Mouse (Mus musculus) olfactory bulb, adult 2 months (tissue): ENCODE measurements around the gene Prkar2b. TPM values are rescaled to one million over a fixed set of nuclear protein-coding genes. Genes with fewer than 3 reads are reported as not detected.
A peak's percentile ranks its signal among the peaks of the same experiment; 100 is the strongest.

Experiments used
- H3K27ac ChIP-seq: fragments of 200-500 bp; 2 replicates; pipeline ENCODE4 v1.5.1; 2012; ENCODE audit warnings: low read depth, low read length; ENCODE audit not compliant: insufficient read depth
- H3K4me1 ChIP-seq: fragments of 200-500 bp; 2 replicates; pipeline ENCODE4 v1.6.1; 2012; ENCODE audit warnings: low read length; ENCODE audit not compliant: control insufficient read depth, insufficient read depth
- H3K4me3 ChIP-seq: fragments of 200-500 bp; 2 replicates; pipeline ENCODE4 v1.5.1; 2012; ENCODE audit warnings: mild to moderate bottlenecking, low read depth, low read length, moderate library complexity; ENCODE audit not compliant: insufficient read depth
- CTCF ChIP-seq: fragments of 200-500 bp; IDR thresholded peaks from 2 replicates; pipeline ENCODE4 v1.5.1; 2012; ENCODE audit warnings: low read depth, mild to moderate bottlenecking, low read length, moderate library complexity; ENCODE audit not compliant: insufficient read depth
- POLR2A ChIP-seq: fragments of 200-500 bp; IDR thresholded peaks from 2 replicates; pipeline ENCODE4 v1.6.1; 2012; ENCODE audit warnings: mild to moderate bottlenecking, low read depth, low read length, moderate library complexity; ENCODE audit not compliant: insufficient read depth
- WGBS: fragments of 180-500 bp; shearing (Covaris S2); methylation state at CpG from one replicate; pipeline ENCODE4 v1.1.7; 2018; 5-methylcytosine and 5-hydroxymethylcytosine counted together
- polyA plus RNA-seq: library from polyadenylated mRNA; stranded (reverse); fragments of >200 nt; gene quantifications from 2 replicates; pipeline ENCODE4 v1.2.4, GENCODE M21; 2012; ENCODE audit warnings: low replicate concordance; ENCODE audit not compliant: missing spikeins, insufficient read depth, insufficient read length

The Prkar2b gene
- polyA plus RNA-seq, 1 experiment, result not detected

- no peak overlapping the region for H3K4me3 ChIP-seq
- H3K4me1 ChIP-seq, result no peaks in the 10 kb centered on the region
- WGBS, result 53% methylated on average over 6 of the region's 6 CpGs
- TF ChIP-seq CTCF (no peak), POLR2A (no peak)
- no peak overlapping the region for H3K27ac ChIP-seq
Observed at GRCm38 (mm10) chr12:31936657-31937300, 124.3 kb downstream of the Prkar2b start.

DNA sequence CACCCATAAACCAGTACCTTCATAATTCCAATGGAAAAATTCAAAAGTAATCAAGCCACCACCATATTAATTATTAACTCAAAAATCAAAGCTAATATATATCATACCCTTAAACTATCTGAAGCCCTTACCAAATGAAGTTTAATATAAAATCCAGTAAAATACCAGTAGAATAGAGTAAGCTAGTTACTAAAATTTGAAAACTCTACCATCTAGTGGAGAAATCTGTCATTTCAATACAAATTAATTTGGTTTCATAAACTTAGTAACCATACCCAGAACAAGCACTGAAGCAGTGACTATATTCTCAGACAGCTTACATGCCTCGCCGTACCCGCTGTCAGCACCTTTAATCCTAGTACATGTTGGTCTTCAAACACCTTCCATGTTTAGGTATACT lies 129.3 kb downstream of the Prkar2b start:
- Histone ChIP-seq H3K4me3 (no peak overlapping the region), H3K4me1 (no peaks in the 10 kb centered on the region), H3K27ac (no peak overlapping the region)
- TF ChIP-seq CTCF (no peak), POLR2A (no peak)
- 97% methylated on average over 3 of the region's 3 CpGs for WGBS

DNA sequence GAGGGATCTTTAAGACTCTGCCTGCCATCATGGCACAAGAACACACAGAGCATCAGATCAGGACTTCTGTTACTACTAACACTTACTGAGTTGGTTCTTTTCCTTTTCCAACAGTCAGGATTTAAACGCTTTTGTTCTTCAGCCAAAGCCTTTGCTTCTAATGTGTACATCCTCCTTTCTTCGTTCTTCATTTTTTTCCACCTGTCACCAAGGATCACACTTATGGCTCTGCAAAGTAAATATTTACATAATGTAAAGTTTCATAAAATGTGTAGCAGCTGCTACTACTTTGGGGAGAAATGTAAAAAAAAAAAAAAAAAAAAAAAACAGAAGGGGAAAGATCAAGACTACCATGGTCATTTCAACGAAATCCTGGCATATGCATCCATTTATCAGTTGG lies 132.6 kb downstream of the Prkar2b start:
- no peak for TF ChIP-seq POLR2A
- no peak for TF ChIP-seq CTCF
- Histone ChIP-seq H3K27ac (no peak overlapping the region), H3K4me3 (no peak overlapping the region), H3K4me1 (no peaks in the 10 kb centered on the region)
- WGBS, result 61% methylated on average over 3 of the region's 3 CpGs

DNA sequence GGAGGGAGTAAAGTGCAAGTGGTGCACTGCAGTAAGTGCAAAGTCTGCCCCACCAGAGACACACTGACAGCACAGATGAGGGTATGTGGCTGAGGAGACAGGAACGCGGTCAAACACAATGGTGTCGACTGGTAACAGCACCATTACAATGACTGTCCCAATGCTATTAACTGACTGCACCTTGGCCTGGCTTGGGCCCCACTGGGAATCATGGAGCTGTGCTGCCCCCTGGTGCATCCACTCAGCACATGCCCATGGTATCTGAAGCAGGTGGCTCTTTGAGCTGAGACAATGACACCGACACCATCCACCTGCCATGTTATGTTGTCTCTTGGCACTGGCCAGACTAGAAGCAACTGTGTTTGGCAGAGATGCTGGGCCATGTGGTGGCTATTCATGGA lies 134.4 kb downstream of the Prkar2b start:
- Histone ChIP-seq H3K4me3 (no peak overlapping the region), H3K27ac (no peak overlapping the region)
- 27% methylated on average over 4 of the region's 4 CpGs for WGBS

GRCm38 (mm10) chr12:31925343-31925742 lies 135.8 kb downstream of the Prkar2b start:
- Histone ChIP-seq H3K27ac (no peak overlapping the region), H3K4me3 (no peak overlapping the region), H3K4me1 (no peaks in the 10 kb centered on the region)
- WGBS, result 80% methylated on average over 6 of the region's 6 CpGs
- TF ChIP-seq POLR2A (no peak), CTCF (no peak)

More for the DNA sequence above, 134.4 kb downstream of the Prkar2b start:
- TF ChIP-seq POLR2A, result no peak
- TF ChIP-seq CTCF, result peak; percentile 52; the same call in 1 of the 2 replicates
- no peaks in the 10 kb centered on the region for H3K4me1 ChIP-seq

DNA sequence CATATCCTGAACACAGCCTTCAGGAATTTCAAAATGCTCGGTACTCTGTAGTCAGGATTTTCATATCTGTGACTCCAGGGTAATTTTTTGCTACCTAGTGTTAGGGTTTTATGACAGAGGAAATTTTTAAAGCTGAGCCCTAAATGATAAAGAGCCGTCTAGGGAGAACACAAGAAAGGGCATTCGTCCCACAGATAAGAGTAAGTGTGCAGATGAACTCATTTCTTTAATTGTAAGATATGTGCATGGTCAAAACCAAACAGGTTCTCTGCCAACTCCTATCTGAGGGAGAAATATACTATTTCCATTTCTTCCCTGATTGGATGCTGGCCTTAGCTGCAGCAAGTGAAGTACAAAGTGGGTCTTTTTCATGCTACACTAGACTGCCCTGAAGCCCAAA lies 137.0 kb downstream of the Prkar2b start:
- no peak overlapping the region for H3K4me3 ChIP-seq
- TF ChIP-seq POLR2A, result no peak
- no peak for TF ChIP-seq CTCF
- no peak overlapping the region for H3K27ac ChIP-seq
- H3K4me1 ChIP-seq, result no peaks in the 10 kb centered on the region
- 94% methylated on average over 3 of the region's 3 CpGs for WGBS

GRCm38 (mm10) chr12:31920464-31921405 lies 140.4 kb downstream of the Prkar2b start:
- Histone ChIP-seq H3K4me1 (no peaks in the 10 kb centered on the region), H3K27ac (no peak overlapping the region), H3K4me3 (no peak overlapping the region)
- no peak for TF ChIP-seq POLR2A
- 88% methylated on average over 18 of the region's 18 CpGs for whole genome bisulfite sequencing

GRCm38 (mm10) chr12:31917245-31917644 lies 143.9 kb downstream of the Prkar2b start:
- no peak for TF ChIP-seq CTCF
- no peak for TF ChIP-seq POLR2A
- peaks cover 7% of the 10 kb centered on the region for H3K4me1 ChIP-seq
- 68% methylated on average over 5 of the region's 5 CpGs for WGBS
- H3K27ac ChIP-seq, result no peak overlapping the region
- H3K4me3 ChIP-seq, result no peak overlapping the region

DNA sequence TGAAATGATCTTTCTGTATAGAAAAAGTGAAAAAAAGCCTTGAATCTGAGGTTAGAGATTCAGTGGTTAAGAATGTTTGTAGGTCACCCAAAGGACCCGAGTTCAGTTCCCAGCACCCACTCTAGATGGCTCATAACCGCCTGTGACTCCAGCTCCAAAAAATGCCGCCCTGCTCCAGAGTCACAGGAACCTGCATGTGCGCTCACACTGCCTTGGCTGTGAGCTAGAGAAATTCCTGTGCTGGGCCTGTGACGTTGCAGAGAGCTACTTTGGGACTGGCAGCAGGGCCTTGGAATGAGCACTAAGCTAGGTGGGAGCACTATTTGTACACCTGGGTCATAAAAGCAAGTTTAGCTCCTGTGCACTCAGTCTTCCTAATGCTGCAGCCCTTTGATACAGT lies 144.4 kb downstream of the Prkar2b start:
- 94% methylated on average over 5 of the region's 5 CpGs for whole genome bisulfite sequencing

GRCm38 (mm10) chr12:31913614-31914013 lies 147.5 kb downstream of the Prkar2b start:
- Histone ChIP-seq H3K4me3 (no peak overlapping the region), H3K4me1 (peaks cover 7% of the 10 kb centered on the region), H3K27ac (no peak overlapping the region)
- WGBS, result 57% methylated on average over 4 of the region's 4 CpGs
- no peak for TF ChIP-seq POLR2A
- TF ChIP-seq CTCF, result no peak

More for the DNA sequence above, 144.4 kb downstream of the Prkar2b start:
- Histone ChIP-seq H3K4me3 (no peak overlapping the region), H3K27ac (no peak overlapping the region), H3K4me1 (peaks cover 7% of the 10 kb centered on the region)
- TF ChIP-seq CTCF, result no peak
- no peak for TF ChIP-seq POLR2A
